Mouse (Mus musculus): Measurements from ENCODE around the gene Uaca. TPM values are rescaled to one million over a fixed set of nuclear protein-coding genes. Genes with fewer than 3 reads are reported as not detected.

Gene Uaca
- total RNA-seq, 2 experiments from 2014 or later: 119 to 145 TPM

GRCm38 (mm10) chr9:60825506-60825905, 31.2 kb downstream of the Uaca start:
- Histone ChIP-seq H3K27ac (peak overlapping the region; percentile 89), H3K4me3 (no peak overlapping the region)
- peak; percentile 63 for DNase-seq
- TF ChIP-seq CTCF (IDR thresholded peaks at IDR 0.05): no peak
- intact Hi-C loops (cut with DNase I): no loop called here

GRCm38 (mm10) chr9:60826759-60827158, 32.4 kb downstream of the Uaca start:
- DNase-seq: peak; percentile 14
- H3K27ac ChIP-seq: peak overlapping the region; percentile 89
- no peak overlapping the region for H3K4me3 ChIP-seq
- intact Hi-C loops (cut with DNase I): no loop called here
- no peak for TF ChIP-seq CTCF (IDR thresholded peaks at IDR 0.05)

- intact Hi-C loops (cut with DNase I): no loop called here
- Histone ChIP-seq H3K4me3 (no peak overlapping the region), H3K27ac (peak overlapping the region; percentile 57; the same call in 1 of the 2 replicates)
- TF ChIP-seq CTCF (IDR thresholded peaks at IDR 0.05): no peak
- DNase-seq: peak; percentile 25
Measured at GRCm38 (mm10) chr9:60828196-60828595, 33.9 kb downstream of the Uaca start.

- peak overlapping the region; percentile 57 for H3K27ac ChIP-seq
- DNase-seq: no peak
- TF ChIP-seq CTCF (IDR thresholded peaks at IDR 0.05): 0 out of 2 replicates have a peak, but pooled peaks have one; percentile 13
- intact Hi-C loops (cut with DNase I): no loop called here
- H3K4me3 ChIP-seq: no peak overlapping the region
Measured at GRCm38 (mm10) chr9:60829610-60830009, 35.3 kb downstream of the Uaca start.

- DNase-seq: no peak
- H3K4me3 ChIP-seq: no peak overlapping the region
- intact Hi-C loops (cut with DNase I): no loop called here
- no peak for TF ChIP-seq CTCF (IDR thresholded peaks at IDR 0.05)
- peak overlapping the region; percentile 57 for H3K27ac ChIP-seq
Measured at GRCm38 (mm10) chr9:60830079-60830478, 35.7 kb downstream of the Uaca start.

- Histone ChIP-seq H3K4me3 (no peak overlapping the region), H3K27ac (peak overlapping the region; percentile 1; the same call in 1 of the 2 replicates)
- intact Hi-C loops (cut with DNase I): no loop called here
- no peak for DNase-seq
- TF ChIP-seq CTCF (IDR thresholded peaks at IDR 0.05): no peak
Measured at GRCm38 (mm10) chr9:60832233-60832632, 37.9 kb downstream of the Uaca start.

GRCm38 (mm10) chr9:60836151-60836550, 41.8 kb downstream of the Uaca start:
- peak overlapping the region; percentile 97 for H3K27ac ChIP-seq
- TF ChIP-seq CTCF (IDR thresholded peaks at IDR 0.05): no peak
- intact Hi-C loops (cut with DNase I): no loop called here
- no peak for DNase-seq
- H3K4me3 ChIP-seq: peak overlapping the region; percentile 79

- no peak for TF ChIP-seq CTCF (IDR thresholded peaks at IDR 0.05)
- peak overlapping the region; percentile 97 for H3K27ac ChIP-seq
- H3K4me3 ChIP-seq: peak overlapping the region; percentile 79
- DNase-seq: peak; percentile 57
- intact Hi-C loops (cut with DNase I): no loop called here
Measured at GRCm38 (mm10) chr9:60837078-60837448, 42.7 kb downstream of the Uaca start.

- no peak for TF ChIP-seq CTCF (IDR thresholded peaks at IDR 0.05)
- peak; percentile 58 for DNase-seq
- peak overlapping the region; percentile 97 for H3K27ac ChIP-seq
- peak overlapping the region; percentile 79 for H3K4me3 ChIP-seq
- intact Hi-C loops (cut with DNase I): no loop called here
Measured at GRCm38 (mm10) chr9:60837449-60838141, 43.3 kb downstream of the Uaca start.

GRCm38 (mm10) chr9:60838331-60838872, 44.1 kb downstream of the Uaca start:
- TF ChIP-seq CTCF (IDR thresholded peaks at IDR 0.05): no peak
- peak overlapping the region; percentile 97 for H3K27ac ChIP-seq
- intact Hi-C loops (cut with DNase I): no loop called here
- DNase-seq: peak; percentile 54
- H3K4me3 ChIP-seq: peak overlapping the region; percentile 79

- intact Hi-C loops (cut with DNase I): no loop called here
- H3K4me3 ChIP-seq: peak overlapping the region; percentile 79
- peak overlapping the region; percentile 97 for H3K27ac ChIP-seq
- no peak for DNase-seq
- TF ChIP-seq CTCF (IDR thresholded peaks at IDR 0.05): no peak
Measured at GRCm38 (mm10) chr9:60841393-60841792, 47.1 kb downstream of the Uaca start.

- Histone ChIP-seq H3K27ac (peak overlapping the region; percentile 97), H3K4me3 (0 out of 2 replicates have a peak overlapping the region, but pooled peaks have one; percentile 4)
- DNase-seq: no peak
- intact Hi-C loops (cut with DNase I): no loop called here
- TF ChIP-seq CTCF (IDR thresholded peaks at IDR 0.05): no peak
Measured at GRCm38 (mm10) chr9:60843415-60844076, 49.2 kb downstream of the Uaca start.

GRCm38 (mm10) chr9:60848730-60849129, 54.4 kb downstream of the Uaca start:
- no peak for TF ChIP-seq CTCF (IDR thresholded peaks at IDR 0.05)
- no peak for DNase-seq

More at GRCm38 (mm10) chr9:60848730-60849129, 54.4 kb downstream of the Uaca start:
- H3K27ac ChIP-seq: peak overlapping the region; percentile 85
- H3K4me3 ChIP-seq: 0 out of 2 replicates have a peak overlapping the region, but pooled peaks have one; percentile 11
- intact Hi-C loops (cut with DNase I): no loop called here
